Mouse (Mus musculus) thymus, adult 2 months (tissue): Measurements from ENCODE around the gene Macrod2.

Experiments used
- CTCF ChIP-seq: fragments of 200-500 bp; IDR thresholded peaks from 2 replicates; pipeline ENCODE4 v1.5.1; 2012; ENCODE audit warnings: mild to moderate bottlenecking, control low read depth, low read length, moderate library complexity, borderline replicate concordance; ENCODE audit not compliant: control insufficient read depth, poor library complexity, insufficient read depth; ENCODE audit errors: extremely low read depth
- POLR2A ChIP-seq: fragments of 200-500 bp; IDR thresholded peaks from 2 replicates; pipeline ENCODE4 v1.6.1; 2012; ENCODE audit warnings: mild to moderate bottlenecking, low read length, control low read depth, moderate library complexity; ENCODE audit not compliant: control insufficient read depth, poor library complexity, insufficient read depth; ENCODE audit errors: extremely low read depth

DNA sequence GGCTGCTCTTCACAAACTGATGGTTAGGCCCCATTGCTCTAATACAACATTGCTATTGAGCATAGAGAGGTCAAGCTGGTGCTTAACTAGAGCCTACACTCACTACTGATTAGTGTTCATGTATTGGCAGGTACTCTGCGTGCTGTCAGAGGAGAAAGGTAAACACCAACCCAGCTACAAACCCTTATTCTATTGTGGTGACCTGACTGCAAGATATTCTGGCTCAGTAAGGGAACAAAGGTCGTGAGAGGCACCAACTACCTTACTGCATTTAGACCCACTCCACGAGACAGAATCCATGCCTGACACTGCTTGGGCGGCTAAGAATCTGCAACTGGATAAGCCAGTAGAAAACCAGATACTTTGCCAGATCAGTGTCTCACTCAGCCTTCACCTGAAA, 320.7 kb downstream of the Macrod2 start:
- no peak for TF ChIP-seq CTCF
- TF ChIP-seq POLR2A, result no peak
